In genomic region chr15:60097141-60097540, GRCm38 (mm10) we compare ENCODE assay signal across 8 mouse cellular contexts.
DNase-seq lines count a peak whose midpoint lies in the region; ATAC-seq lines count a peak whose summit lies in the region.

No protein-coding gene starts in this region.

- no peaks in the 10 kb centered on the region for H3K9me3 ChIP-seq in heart, embryonic 10.5 days

- 0 out of 2 replicates have a peak, but pooled peaks cover 3% of the 10 kb centered on the region for H3K4me1 ChIP-seq in heart, embryonic 10.5 days

- H3K4me3 ChIP-seq in heart, embryonic 10.5 days = no peak overlapping the region

- H3K27ac ChIP-seq in heart, embryonic 10.5 days = no peak overlapping the region

- 15% methylated on average over 4 of the region's 4 CpGs for WGBS in heart, embryonic 10.5 days

- H3K36me3 ChIP-seq in heart, embryonic 10.5 days = no peaks in the 10 kb centered on the region

- ATAC-seq in CD4-positive, CD25-positive, alpha-beta regulatory T cell, adult 4 months = peak; percentile 80

- no peaks in the 10 kb centered on the region for H3K27me3 ChIP-seq in heart, embryonic 10.5 days (ENCODE audit: insufficient read depth, poor library complexity, severe bottlenecking)

- DNase-seq in adipocyte (ENCODE audit: low spot score) = peak; percentile 51
- DNase-seq in embryo, embryonic 10.5 days (ENCODE audit: low spot score) = peak; percentile 77
- DNase-seq in heart, embryonic 10.5 days (ENCODE audit: low spot score) = peak; percentile 80
- peak; percentile 48 to 82 for DNase-seq in layer of hippocampus, adult 8-10 months (ENCODE audit: low spot score in 2 of 2)
- peak; percentile 66 for DNase-seq in lung, postnatal 25 days (ENCODE audit: low spot score)
- DNase-seq in right cerebral cortex, postnatal 14 days = peak; percentile 76
- peak; percentile 35 to 36 for DNase-seq in urinary bladder, postnatal 36 days (ENCODE audit: low spot score in 2 of 2)
